Mouse (Mus musculus): ENCODE measurements around the gene Rnf227. TPM values are rescaled to one million over a fixed set of nuclear protein-coding genes. Genes with fewer than 3 reads are reported as not detected.

Gene Rnf227
- polyA plus RNA-seq, 1 experiment from 2014 or later: 126 TPM

GRCm38 (mm10) chr11:69326408-69327156 is 13.7 kb upstream of the Rnf227 start:
- Histone ChIP-seq H3K4me3 (ENCODE audit: low read depth, low read length) (peak overlapping the region; percentile 48), H3K36me3 (ENCODE audit: control insufficient read depth, insufficient read depth, low read length) (no peaks in the 10 kb centered on the region), H3K27ac (ENCODE audit: low read depth, low read length) (no peak overlapping the region), H3K9me3 (replicated peaks; ENCODE audit: control insufficient read depth, low read length) (no peaks in the 10 kb centered on the region), H3K4me1 (ENCODE audit: control insufficient read depth, insufficient read depth, low read length) (peaks cover 32% of the 10 kb centered on the region), H3K9ac (ENCODE audit: low read length) (peak overlapping the region; percentile 69), H3K4me2 (ENCODE audit: low read length) (peak overlapping the region; percentile 88), H3K27me3 (replicated peaks; ENCODE audit: control insufficient read depth, insufficient read depth, low read length) (no peaks in the 10 kb centered on the region)
- peak; percentile 27 for DNase-seq (ENCODE audit: low spot score)
- WGBS: 3% methylated on average over 42 of the region's 45 CpGs
- ATAC-seq: peak; percentile 13

DNA sequence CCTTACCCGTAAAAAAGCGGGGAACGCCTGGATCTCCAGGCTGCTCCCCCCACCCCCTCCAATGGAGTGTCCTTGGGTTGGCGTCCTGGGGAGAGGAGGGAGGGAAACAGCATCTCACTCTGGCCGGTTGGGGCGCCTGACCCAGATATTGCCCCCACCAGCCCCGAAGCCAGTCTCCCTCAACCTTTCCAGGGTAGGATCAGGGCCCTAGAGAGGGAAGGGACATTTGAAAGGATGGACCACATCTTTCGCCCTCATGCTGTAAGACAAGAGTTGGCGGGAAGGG is 13.2 kb upstream of the Rnf227 start:
- no peaks in the 10 kb centered on the region for H3K9me3 ChIP-seq (replicated peaks; ENCODE audit: control insufficient read depth, low read length)
- no peak overlapping the region for H3K27ac ChIP-seq (ENCODE audit: low read depth, low read length)
- ATAC-seq (no peak), DNase-seq (ENCODE audit: low spot score) (no peak)
- H3K4me1 ChIP-seq (ENCODE audit: control insufficient read depth, insufficient read depth, low read length): peaks cover 29% of the 10 kb centered on the region
- no peak overlapping the region for H3K4me3 ChIP-seq (ENCODE audit: low read depth, low read length)
- peak overlapping the region; percentile 88; the same call in 1 of the 2 replicates for H3K4me2 ChIP-seq (ENCODE audit: low read length)
- H3K36me3 ChIP-seq (ENCODE audit: control insufficient read depth, insufficient read depth, low read length): no peaks in the 10 kb centered on the region
- 9% methylated on average over 9 of the region's 9 CpGs for WGBS
- H3K27me3 ChIP-seq (replicated peaks; ENCODE audit: control insufficient read depth, insufficient read depth, low read length): no peaks in the 10 kb centered on the region
- no peak overlapping the region for H3K9ac ChIP-seq (ENCODE audit: low read length)

DNA sequence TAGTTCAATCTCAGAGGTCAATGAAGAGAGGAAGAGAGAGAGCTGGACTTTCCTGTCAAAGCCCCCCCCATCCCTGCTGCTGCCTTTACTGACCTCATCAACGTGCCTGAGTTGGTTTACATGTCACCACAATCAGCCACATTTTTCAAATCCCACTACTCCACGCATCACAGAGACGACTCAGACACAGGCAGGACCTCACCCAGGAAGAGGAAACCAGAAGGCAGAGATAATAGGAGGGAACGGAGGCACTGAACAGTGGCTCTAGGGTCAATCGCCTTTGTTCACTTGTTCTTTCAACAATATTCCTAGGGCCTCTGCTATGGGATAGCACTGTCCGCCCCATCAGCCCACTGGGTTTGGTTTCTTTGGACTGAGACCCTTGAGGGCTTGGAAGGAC is 12.6 kb upstream of the Rnf227 start:
- 56% methylated on average over 6 of the region's 6 CpGs for WGBS
- Histone ChIP-seq H3K9ac (ENCODE audit: low read length) (no peak overlapping the region), H3K4me2 (ENCODE audit: low read length) (no peak overlapping the region), H3K36me3 (ENCODE audit: control insufficient read depth, insufficient read depth, low read length) (no peaks in the 10 kb centered on the region), H3K9me3 (replicated peaks; ENCODE audit: control insufficient read depth, low read length) (no peaks in the 10 kb centered on the region), H3K4me1 (ENCODE audit: control insufficient read depth, insufficient read depth, low read length) (peaks cover 29% of the 10 kb centered on the region), H3K4me3 (ENCODE audit: low read depth, low read length) (no peak overlapping the region), H3K27ac (ENCODE audit: low read depth, low read length) (no peak overlapping the region), H3K27me3 (replicated peaks; ENCODE audit: control insufficient read depth, insufficient read depth, low read length) (no peaks in the 10 kb centered on the region)
- ATAC-seq (no peak), DNase-seq (ENCODE audit: low spot score) (no peak)

DNA sequence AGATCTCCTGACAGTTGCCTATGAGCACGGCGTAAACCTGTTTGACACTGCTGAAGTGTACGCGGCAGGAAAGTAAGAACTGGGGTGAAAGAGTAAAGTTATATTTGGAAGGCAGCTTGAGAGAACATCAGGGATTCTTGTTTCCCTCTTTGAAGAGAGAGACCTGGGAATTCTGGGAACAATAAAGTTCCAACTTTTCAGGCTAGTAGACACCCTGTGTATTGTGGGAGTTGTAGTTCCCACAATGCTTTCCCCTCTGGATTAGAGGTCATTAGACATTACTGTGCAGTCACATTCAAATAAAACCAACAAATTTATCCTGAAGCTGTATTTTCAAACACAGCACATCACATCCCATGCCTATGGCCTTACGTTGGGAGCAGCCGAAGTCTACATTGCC is 11.7 kb upstream of the Rnf227 start:
- peaks cover 26% of the 10 kb centered on the region for H3K4me1 ChIP-seq (ENCODE audit: control insufficient read depth, insufficient read depth, low read length)
- 95% methylated on average over 6 of the region's 6 CpGs for WGBS
- no peak for DNase-seq (ENCODE audit: low spot score)

DNA sequence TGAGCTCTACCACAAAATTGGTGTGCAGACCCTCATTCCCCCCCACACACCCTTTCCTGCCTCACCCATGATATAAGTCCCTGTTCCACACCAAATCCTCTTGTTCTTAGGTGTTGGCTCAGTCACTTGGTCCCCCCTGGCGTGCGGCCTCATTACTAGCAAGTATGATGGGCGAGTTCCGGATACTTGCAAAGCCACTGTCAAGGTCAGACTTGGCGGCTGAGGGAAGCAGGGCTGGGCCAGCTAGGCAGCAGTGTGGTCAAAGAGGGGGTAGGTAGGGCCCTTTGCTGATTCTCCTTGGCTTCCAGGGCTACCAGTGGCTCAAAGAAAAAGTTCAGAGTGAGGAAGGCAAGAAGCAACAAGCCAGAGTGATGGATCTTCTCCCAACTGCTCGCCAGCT is 9.1 kb upstream of the Rnf227 start:
- ATAC-seq (no peak), DNase-seq (ENCODE audit: low spot score) (no peak)
- Histone ChIP-seq H3K27ac (ENCODE audit: low read depth, low read length) (no peak overlapping the region), H3K4me1 (ENCODE audit: control insufficient read depth, insufficient read depth, low read length) (peaks cover 16% of the 10 kb centered on the region), H3K9me3 (replicated peaks; ENCODE audit: control insufficient read depth, low read length) (no peaks in the 10 kb centered on the region), H3K27me3 (replicated peaks; ENCODE audit: control insufficient read depth, insufficient read depth, low read length) (no peaks in the 10 kb centered on the region), H3K4me2 (ENCODE audit: low read length) (no peak overlapping the region), H3K4me3 (ENCODE audit: low read depth, low read length) (no peak overlapping the region), H3K36me3 (ENCODE audit: control insufficient read depth, insufficient read depth, low read length) (no peaks in the 10 kb centered on the region), H3K9ac (ENCODE audit: low read length) (no peak overlapping the region)
- 92% methylated on average over 6 of the region's 6 CpGs for WGBS

More for the DNA sequence above, 11.7 kb upstream of the Rnf227 start:
- Histone ChIP-seq H3K9ac (ENCODE audit: low read length) (no peak overlapping the region), H3K36me3 (ENCODE audit: control insufficient read depth, insufficient read depth, low read length) (no peaks in the 10 kb centered on the region), H3K27me3 (replicated peaks; ENCODE audit: control insufficient read depth, insufficient read depth, low read length) (no peaks in the 10 kb centered on the region), H3K4me3 (ENCODE audit: low read depth, low read length) (no peak overlapping the region), H3K27ac (ENCODE audit: low read depth, low read length) (no peak overlapping the region), H3K9me3 (replicated peaks; ENCODE audit: control insufficient read depth, low read length) (no peaks in the 10 kb centered on the region), H3K4me2 (ENCODE audit: low read length) (no peak overlapping the region)
- no peak for ATAC-seq

- DNase-seq (ENCODE audit: low spot score) (peak; percentile 93), ATAC-seq (peak; percentile 88)
- H3K9ac ChIP-seq (ENCODE audit: low read length): peak overlapping the region; percentile 67
- peak overlapping the region; percentile 36 for H3K4me3 ChIP-seq (ENCODE audit: low read depth, low read length)
- under 1% methylated on average over 24 of the region's 24 CpGs for WGBS
- peaks cover 12% of the 10 kb centered on the region for H3K4me1 ChIP-seq (ENCODE audit: control insufficient read depth, insufficient read depth, low read length)
- H3K9me3 ChIP-seq (replicated peaks; ENCODE audit: control insufficient read depth, low read length): no peaks in the 10 kb centered on the region
- peak overlapping the region; percentile 71 for H3K27ac ChIP-seq (ENCODE audit: low read depth, low read length)
- peak overlapping the region; percentile 56 for H3K4me2 ChIP-seq (ENCODE audit: low read length)
- H3K27me3 ChIP-seq (replicated peaks; ENCODE audit: control insufficient read depth, insufficient read depth, low read length): no peaks in the 10 kb centered on the region
- no peaks in the 10 kb centered on the region for H3K36me3 ChIP-seq (ENCODE audit: control insufficient read depth, insufficient read depth, low read length)
Measured at GRCm38 (mm10) chr11:69331929-69332405, 8.3 kb upstream of the Rnf227 start.

GRCm38 (mm10) chr11:69332713-69333253 is 7.5 kb upstream of the Rnf227 start:
- H3K9me3 ChIP-seq (replicated peaks; ENCODE audit: control insufficient read depth, low read length): no peaks in the 10 kb centered on the region
- peak overlapping the region; percentile 67; the same call in 1 of the 2 replicates for H3K9ac ChIP-seq (ENCODE audit: low read length)
- no peak overlapping the region for H3K4me3 ChIP-seq (ENCODE audit: low read depth, low read length)
- peaks cover 12% of the 10 kb centered on the region for H3K4me1 ChIP-seq (ENCODE audit: control insufficient read depth, insufficient read depth, low read length)
- H3K27ac ChIP-seq (ENCODE audit: low read depth, low read length): peak overlapping the region; percentile 71
- H3K36me3 ChIP-seq (ENCODE audit: control insufficient read depth, insufficient read depth, low read length): no peaks in the 10 kb centered on the region
- no peaks in the 10 kb centered on the region for H3K27me3 ChIP-seq (replicated peaks; ENCODE audit: control insufficient read depth, insufficient read depth, low read length)
- WGBS: 45% methylated on average over 8 of the region's 8 CpGs
- DNase-seq (ENCODE audit: low spot score): no peak
- no peak for ATAC-seq
- peak overlapping the region; percentile 56; the same call in 1 of the 2 replicates for H3K4me2 ChIP-seq (ENCODE audit: low read length)

DNA sequence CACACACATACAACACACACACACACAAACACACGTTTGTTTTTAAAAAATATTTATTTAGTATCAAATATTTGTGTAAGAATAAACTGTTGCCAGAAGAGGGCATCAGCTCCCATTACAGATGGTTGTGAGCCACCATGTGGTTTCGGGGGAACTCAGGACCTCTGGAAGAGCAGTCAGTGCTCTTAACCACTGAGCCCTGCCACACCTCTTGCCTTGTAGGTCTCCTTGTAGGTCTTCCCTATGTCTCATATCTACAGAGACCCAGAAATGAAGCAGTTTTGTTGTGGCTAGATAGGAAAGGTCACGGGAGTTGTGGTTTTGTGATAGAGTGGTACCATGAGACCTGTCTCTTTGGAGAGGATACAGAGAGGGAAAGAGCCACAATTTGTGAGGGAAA is 6.3 kb upstream of the Rnf227 start:
- H3K36me3 ChIP-seq (ENCODE audit: control insufficient read depth, insufficient read depth, low read length): no peaks in the 10 kb centered on the region
- H3K27ac ChIP-seq (ENCODE audit: low read depth, low read length): no peak overlapping the region
- DNase-seq (ENCODE audit: low spot score): peak; percentile 29
- no peak overlapping the region for H3K4me3 ChIP-seq (ENCODE audit: low read depth, low read length)
- ATAC-seq: no peak
- no peak overlapping the region for H3K4me2 ChIP-seq (ENCODE audit: low read length)
- H3K9ac ChIP-seq (ENCODE audit: low read length): no peak overlapping the region
- 73% methylated on average over 3 of the region's 3 CpGs for WGBS
- H3K9me3 ChIP-seq (replicated peaks; ENCODE audit: control insufficient read depth, low read length): no peaks in the 10 kb centered on the region
- peaks cover 12% of the 10 kb centered on the region for H3K4me1 ChIP-seq (ENCODE audit: control insufficient read depth, insufficient read depth, low read length)
- no peaks in the 10 kb centered on the region for H3K27me3 ChIP-seq (replicated peaks; ENCODE audit: control insufficient read depth, insufficient read depth, low read length)

GRCm38 (mm10) chr11:69334796-69335195 is 5.5 kb upstream of the Rnf227 start:
- DNase-seq (ENCODE audit: low spot score) (no peak), ATAC-seq (no peak)
- Histone ChIP-seq H3K9me3 (replicated peaks; ENCODE audit: control insufficient read depth, low read length) (no peaks in the 10 kb centered on the region), H3K27ac (ENCODE audit: low read depth, low read length) (no peak overlapping the region), H3K27me3 (replicated peaks; ENCODE audit: control insufficient read depth, insufficient read depth, low read length) (no peaks in the 10 kb centered on the region), H3K36me3 (ENCODE audit: control insufficient read depth, insufficient read depth, low read length) (no peaks in the 10 kb centered on the region), H3K4me1 (ENCODE audit: control insufficient read depth, insufficient read depth, low read length) (peaks cover 12% of the 10 kb centered on the region), H3K4me2 (ENCODE audit: low read length) (no peak overlapping the region), H3K4me3 (ENCODE audit: low read depth, low read length) (no peak overlapping the region), H3K9ac (ENCODE audit: low read length) (no peak overlapping the region)
- WGBS: 64% methylated on average over 4 of the region's 4 CpGs
